In the genomic region with DNA sequence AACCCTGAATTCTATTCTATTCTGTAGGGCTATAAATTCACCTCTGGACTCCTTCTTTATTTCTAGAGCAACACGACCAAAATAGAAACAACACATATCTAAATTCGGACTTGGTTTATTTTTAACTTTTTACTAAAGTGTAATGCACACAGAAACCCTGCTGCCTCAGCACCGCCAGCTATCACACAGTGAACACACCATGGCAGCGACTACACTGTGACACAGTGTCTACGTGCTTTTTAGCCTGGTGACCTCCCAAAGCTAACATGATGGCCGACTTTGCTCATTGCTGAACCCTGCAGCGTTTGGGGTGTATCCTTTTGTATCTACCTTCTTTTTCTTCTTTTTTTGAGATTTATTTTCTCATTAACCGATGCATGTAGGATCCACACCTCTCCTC, we compare ENCODE assay signal across 29 mouse cellular contexts. TPM values are rescaled to one million over a fixed set of nuclear protein-coding genes. Genes with fewer than 3 reads are reported as not detected.
DNase-seq lines count a peak whose midpoint lies in the region; ATAC-seq lines count a peak whose summit lies in the region.
"Had no signal": no experiment of that assay in that cellular context is flagged by ENCODE, and none has a peak within 500 bp of the region (broad histone marks: within the 10 kb centered on the region; RNA-seq: fewer than 3 reads in every experiment).

No protein-coding gene starts in this region.

- H3K27ac ChIP-seq in heart, embryonic 13.5 days (replicated peaks), result 0 out of 2 replicates have a peak overlapping the region, but pooled peaks have one; percentile 12
- H3K27ac ChIP-seq in liver, embryonic 15.5 days (replicated peaks), result 0 out of 2 replicates have a peak overlapping the region, but pooled peaks have one; percentile 19
- no peak overlapping the region for H3K27ac ChIP-seq in liver, embryonic 11.5 days (ENCODE audit: low read depth, low read length)
- no peak overlapping the region for H3K27ac ChIP-seq in hindbrain, embryonic 10.5 days
- H3K27ac ChIP-seq: embryonic facial prominence, embryonic 12.5 days; forebrain, embryonic 12.5 days; limb, embryonic 13.5 days had no signal

- no peaks in the 10 kb centered on the region for H3K9me3 ChIP-seq in heart, embryonic 13.5 days
- H3K9me3 ChIP-seq in liver, embryonic 15.5 days (replicated peaks), result no peaks in the 10 kb centered on the region
- no peaks in the 10 kb centered on the region for H3K9me3 ChIP-seq in liver, embryonic 11.5 days (ENCODE audit: control insufficient read depth, low read length)
- H3K9me3 ChIP-seq in hindbrain, embryonic 10.5 days, result no peaks in the 10 kb centered on the region
- H3K9me3 ChIP-seq: embryonic facial prominence, embryonic 12.5 days; forebrain, embryonic 12.5 days; limb, embryonic 13.5 days had no signal

- no peak for ATAC-seq in heart, embryonic 13.5 days (ENCODE audit: extremely low read depth, insufficient number of reproducible peaks, low FRiP score, low TSS enrichment)
- ATAC-seq in liver, embryonic 15.5 days (ENCODE audit: insufficient read depth), result no peak
- no peak for ATAC-seq in liver, embryonic 11.5 days (replicated peaks; ENCODE audit: low FRiP score)
- ATAC-seq: activated CD4-positive, CD25-positive, alpha-beta regulatory T cell, adult 4 months; hindbrain, embryonic 16.5 days had no signal

- DNase-seq in gastrocnemius, adult 18-20 months (ENCODE audit: low spot score), result peak; percentile 50
- DNase-seq in gastrocnemius, postnatal 25 days, result no peak
- DNase-seq in heart, postnatal 10 days, result no peak
- DNase-seq in liver, embryonic 11.5 days (ENCODE audit: low spot score), result no peak
- DNase-seq in hindbrain, embryonic 10.5 days (ENCODE audit: low spot score), result no peak
- DNase-seq: adrenal gland, postnatal 10 days; cerebellum, adult 2 months; cerebellum, postnatal 25 days; layer of hippocampus, adult 9-11 months; lung, adult 2 months; lung, postnatal 14 days; thymus, adult 18-20 months; thymus, postnatal 36 days had no signal

- no peak overlapping the region for H3K4me2 ChIP-seq in heart, embryonic 13.5 days
- no peak overlapping the region for H3K4me2 ChIP-seq in liver, embryonic 15.5 days
- no peak overlapping the region for H3K4me2 ChIP-seq in liver, embryonic 11.5 days
- H3K4me2 ChIP-seq: embryonic facial prominence, embryonic 12.5 days; forebrain, embryonic 12.5 days; limb, embryonic 13.5 days; midbrain, embryonic 11.5 days had no signal

- 57% methylated on average over 8 of the region's 8 CpGs for WGBS in heart, embryonic 13.5 days
- WGBS in liver, embryonic 15.5 days (ENCODE audit: insufficient replicate concordance), result 65% methylated on average over 8 of the region's 8 CpGs
- 78% methylated on average over 8 of the region's 8 CpGs for WGBS in liver, embryonic 11.5 days
- 88% methylated on average over 8 of the region's 8 CpGs for WGBS in hindbrain, embryonic 10.5 days

- H3K4me3 ChIP-seq in heart, embryonic 13.5 days, result no peak overlapping the region
- H3K4me3 ChIP-seq in liver, embryonic 15.5 days (replicated peaks), result no peak overlapping the region
- no peak overlapping the region for H3K4me3 ChIP-seq in liver, embryonic 11.5 days (ENCODE audit: low read depth, low read length)
- no peak overlapping the region for H3K4me3 ChIP-seq in hindbrain, embryonic 10.5 days
- H3K4me3 ChIP-seq: embryonic facial prominence, embryonic 12.5 days; forebrain, embryonic 12.5 days; limb, embryonic 13.5 days had no signal

- no peaks in the 10 kb centered on the region for H3K27me3 ChIP-seq in heart, embryonic 13.5 days (replicated peaks)
- no peaks in the 10 kb centered on the region for H3K27me3 ChIP-seq in liver, embryonic 15.5 days
- H3K27me3 ChIP-seq in liver, embryonic 11.5 days (replicated peaks; ENCODE audit: control insufficient read depth, insufficient read depth, low read length), result no peaks in the 10 kb centered on the region
- no peaks in the 10 kb centered on the region for H3K27me3 ChIP-seq in hindbrain, embryonic 10.5 days (ENCODE audit: insufficient read depth, poor library complexity, severe bottlenecking)
- H3K27me3 ChIP-seq: embryonic facial prominence, embryonic 12.5 days; forebrain, embryonic 12.5 days; limb, embryonic 13.5 days had no signal

- intact Hi-C loops in heart, postnatal 10 days (cut with DNase I), result no loop called here

- H3K36me3 ChIP-seq in heart, embryonic 13.5 days, result no peaks in the 10 kb centered on the region
- no peaks in the 10 kb centered on the region for H3K36me3 ChIP-seq in liver, embryonic 15.5 days (replicated peaks)
- H3K36me3 ChIP-seq in liver, embryonic 11.5 days (ENCODE audit: control insufficient read depth, insufficient read depth, low read length), result no peaks in the 10 kb centered on the region
- H3K36me3 ChIP-seq in hindbrain, embryonic 10.5 days, result no peaks in the 10 kb centered on the region
- H3K36me3 ChIP-seq: embryonic facial prominence, embryonic 12.5 days; forebrain, embryonic 12.5 days; limb, embryonic 13.5 days had no signal

- peaks cover 15% of the 10 kb centered on the region for H3K4me1 ChIP-seq in heart, embryonic 13.5 days
- H3K4me1 ChIP-seq in liver, embryonic 15.5 days (replicated peaks), result peaks cover 43% of the 10 kb centered on the region
- peaks cover 24% of the 10 kb centered on the region for H3K4me1 ChIP-seq in liver, embryonic 11.5 days (replicated peaks; ENCODE audit: control insufficient read depth, insufficient read depth, low read length)
- H3K4me1 ChIP-seq in hindbrain, embryonic 10.5 days (replicated peaks), result no peaks in the 10 kb centered on the region
- H3K4me1 ChIP-seq: embryonic facial prominence, embryonic 12.5 days; forebrain, embryonic 12.5 days; limb, embryonic 13.5 days had no signal

- no peak overlapping the region for H3K9ac ChIP-seq in heart, embryonic 13.5 days
- H3K9ac ChIP-seq in liver, embryonic 15.5 days, result no peak overlapping the region
- H3K9ac ChIP-seq in liver, embryonic 11.5 days (ENCODE audit: low read depth, low read length), result no peak overlapping the region
- H3K9ac ChIP-seq: embryonic facial prominence, embryonic 12.5 days; forebrain, embryonic 12.5 days; limb, embryonic 13.5 days had no signal

RNA-seq across cellular contexts. Expression of gene Aqp8, which starts 9.0 kb away (rescaled TPM):
- under 1 TPM in 1 of 2 experiments, not detected in 1; 0.24 TPM for total RNA-seq in gastrocnemius, adult 18-20 months (2021)
- total RNA-seq in gastrocnemius, postnatal 25 days (2021), result not detected
- polyA plus RNA-seq in heart, embryonic 13.5 days (2015; fragmentation: Nextera tagmentation; extraction: Ambion mirVana), result 1.9 and 3.4 TPM in 2 replicates
- total RNA-seq in heart, postnatal 10 days (2021), result 1 to 10 TPM; 3.9 to 5.9 TPM
- 27.6 and 60.4 TPM in 2 replicates for polyA plus RNA-seq in liver, embryonic 15.5 days (2015; fragmentation: Nextera tagmentation; extraction: Ambion mirVana)
- polyA plus RNA-seq in liver, embryonic 11.5 days (2014; fragmentation: Nextera tagmentation; extraction: Ambion mirVana), result 2.5 and 3.5 TPM in 2 replicates
- polyA plus RNA-seq in hindbrain, embryonic 10.5 days (2016; fragmentation: Nextera tagmentation; extraction: Ambion mirVana), result 0.31 TPM in 2 replicates
- total RNA-seq: granulocyte monocyte progenitor cell, adult 5-6 weeks; left cerebral cortex, adult 18-20 months; left cerebral cortex, postnatal 25 days; megakaryocyte progenitor cell, adult 5-6 weeks; midbrain, postnatal 0 days had no signal
- polyA plus RNA-seq: activated CD4-positive, CD25-positive, alpha-beta regulatory T cell, adult 4 months; hindbrain, embryonic 16.5 days; large intestine, adult 2 months; limb, embryonic 13.5 days; midbrain, postnatal 0 days; neural tube, embryonic 14.5 days; stomach, embryonic 14.5 days had no signal

RNA-seq across cellular contexts. Expression of gene Zkscan2, which starts 47.2 kb away (rescaled TPM):
- total RNA-seq in gastrocnemius, adult 18-20 months (2021), result under 1 TPM; 0.02 to 0.07 TPM
- total RNA-seq in gastrocnemius, postnatal 25 days (2021), result under 1 TPM in 1 of 2 experiments, not detected in 1; 0.03 TPM
- 1.7 and 1.8 TPM in 2 replicates for polyA plus RNA-seq in heart, embryonic 13.5 days (2015; fragmentation: Nextera tagmentation; extraction: Ambion mirVana)
- total RNA-seq in heart, postnatal 10 days (2021), result under 1 TPM; 0.36 to 0.50 TPM
- polyA plus RNA-seq in liver, embryonic 15.5 days (2015; fragmentation: Nextera tagmentation; extraction: Ambion mirVana), result 0.05 and 0.08 TPM in 2 replicates
- 0.90 and 0.93 TPM in 2 replicates for polyA plus RNA-seq in liver, embryonic 11.5 days (2014; fragmentation: Nextera tagmentation; extraction: Ambion mirVana)
- 5.3 and 5.4 TPM in 2 replicates for polyA plus RNA-seq in hindbrain, embryonic 10.5 days (2016; fragmentation: Nextera tagmentation; extraction: Ambion mirVana)

Comparison
In these comparisons a context has a peak if more than half of its experiments do, and no peak if none do; other contexts are left out.
1. H3K27ac ChIP-seq: peak in heart, embryonic 13.5 days (single experiment) and liver, embryonic 15.5 days (single experiment); none in liver, embryonic 11.5 days (single experiment) and hindbrain, embryonic 10.5 days (single experiment).